Mouse (Mus musculus): ENCODE data around the gene Inmt. TPM values are rescaled to one million over a fixed set of nuclear protein-coding genes. Genes with fewer than 3 reads are reported as not detected.
"Not testable (repeated sequence)": the region's sequence is repeated elsewhere in the genome, so short reads cannot be mapped to it uniquely, and the experiment has no call there.

Inmt gene
- polyA plus RNA-seq, 1 experiment = not detected

- Histone ChIP-seq H3K79me2 (ENCODE audit: control insufficient read depth, insufficient read depth) (no peaks in the 10 kb centered on the region), H3K4me3 (no peak overlapping the region), H3K36me3 (ENCODE audit: control insufficient read depth, insufficient read depth) (no peaks in the 10 kb centered on the region), H3ac (ENCODE audit: control insufficient read depth, insufficient read length) (no peak overlapping the region), H3K4me2 (ENCODE audit: low read depth) (no peak overlapping the region), H3K27me3 (ENCODE audit: control insufficient read depth, insufficient read depth, insufficient read length) (no peaks in the 10 kb centered on the region)
- TF ChIP-seq MAX (IDR thresholded peaks at IDR 0.05; ENCODE audit: low read depth) = no peak
- TF ChIP-seq MYOG (IDR thresholded peaks at IDR 0.05; ENCODE audit: control insufficient read depth in 1 of 3, insufficient read depth in 1 of 3, insufficient read length in 2 of 3, low read depth in 2 of 3) = no peak
Observed at GRCm38 (mm10) chr6:55193171-55193570, 18.3 kb upstream of the Inmt start.

- no peaks in the 10 kb centered on the region for H3K27me3 ChIP-seq (ENCODE audit: control insufficient read depth, insufficient read depth, insufficient read length)
- no peak overlapping the region for H3K4me3 ChIP-seq
- no peak overlapping the region for H3K4me2 ChIP-seq (ENCODE audit: low read depth)
- H3ac ChIP-seq (ENCODE audit: control insufficient read depth, insufficient read length) = no peak overlapping the region
- H3K79me2 ChIP-seq (ENCODE audit: control insufficient read depth, insufficient read depth) = no peaks in the 10 kb centered on the region
- TF ChIP-seq E2F4 (IDR thresholded peaks at IDR 0.05; ENCODE audit: insufficient read depth) = no peak
- no peak for TF ChIP-seq TCF12 (IDR thresholded peaks at IDR 0.05; ENCODE audit: insufficient read depth, poor library complexity, severe bottlenecking)
- TF ChIP-seq TCF3 (IDR thresholded peaks at IDR 0.05; ENCODE audit: insufficient read length, low read depth) = no peak
- no peak for TF ChIP-seq POLR2AphosphoS2 (IDR thresholded peaks at IDR 0.05; ENCODE audit: insufficient read length, low read depth)
- no peak for TF ChIP-seq MYOG (IDR thresholded peaks at IDR 0.05; ENCODE audit: control insufficient read depth in 1 of 3, insufficient read depth in 1 of 3, insufficient read length in 2 of 3, low read depth in 2 of 3)
- TF ChIP-seq CEBPB (IDR thresholded peaks at IDR 0.05; ENCODE audit: insufficient read depth, poor library complexity, severe bottlenecking) = no peak
- no peak for TF ChIP-seq SRF (IDR thresholded peaks at IDR 0.05; ENCODE audit: control insufficient read depth, insufficient read length, low read depth)
- no peak for TF ChIP-seq MYOD1 (IDR thresholded peaks at IDR 0.05; ENCODE audit: control insufficient read depth in 1 of 3, insufficient read length in 2 of 3, low read depth in 2 of 3)
- TF ChIP-seq USF1 (IDR thresholded peaks at IDR 0.05; ENCODE audit: low read depth) = no peak
- no peak for TF ChIP-seq MAX (IDR thresholded peaks at IDR 0.05; ENCODE audit: low read depth)
- no peak for TF ChIP-seq REST (IDR thresholded peaks at IDR 0.05; ENCODE audit: insufficient read depth, insufficient read length)
- no peak for TF ChIP-seq POLR2A (IDR thresholded peaks at IDR 0.05; ENCODE audit: insufficient read length, low read depth)
- H3K36me3 ChIP-seq (ENCODE audit: control insufficient read depth, insufficient read depth) = no peaks in the 10 kb centered on the region
Observed at GRCm38 (mm10) chr6:55191537-55191936, 16.7 kb upstream of the Inmt start.

- TF ChIP-seq MYOG (IDR thresholded peaks at IDR 0.05; ENCODE audit: control insufficient read depth in 1 of 3, insufficient read depth in 1 of 3, insufficient read length in 2 of 3, low read depth in 2 of 3) (no peak), POLR2A (IDR thresholded peaks at IDR 0.05; ENCODE audit: insufficient read length, low read depth) (no peak), USF1 (IDR thresholded peaks at IDR 0.05; ENCODE audit: low read depth) (no peak), TCF12 (IDR thresholded peaks at IDR 0.05; ENCODE audit: insufficient read depth, poor library complexity, severe bottlenecking) (no peak), CEBPB (IDR thresholded peaks at IDR 0.05; ENCODE audit: insufficient read depth, poor library complexity, severe bottlenecking) (no peak), E2F4 (IDR thresholded peaks at IDR 0.05; ENCODE audit: insufficient read depth) (no peak), MYOD1 (IDR thresholded peaks at IDR 0.05; ENCODE audit: control insufficient read depth in 1 of 3, insufficient read length in 2 of 3, low read depth in 2 of 3) (no peak), SRF (IDR thresholded peaks at IDR 0.05; ENCODE audit: control insufficient read depth, insufficient read length, low read depth) (no peak), POLR2AphosphoS2 (IDR thresholded peaks at IDR 0.05; ENCODE audit: insufficient read length, low read depth) (no peak), TCF3 (IDR thresholded peaks at IDR 0.05; ENCODE audit: insufficient read length, low read depth) (no peak), MAX (IDR thresholded peaks at IDR 0.05; ENCODE audit: low read depth) (no peak), REST (IDR thresholded peaks at IDR 0.05; ENCODE audit: insufficient read depth, insufficient read length) (no peak)
- Histone ChIP-seq H3K4me2 (ENCODE audit: low read depth) (no peak overlapping the region), H3K4me3 (no peak overlapping the region), H3K36me3 (ENCODE audit: control insufficient read depth, insufficient read depth) (no peaks in the 10 kb centered on the region), H3K27me3 (ENCODE audit: control insufficient read depth, insufficient read depth, insufficient read length) (no peaks in the 10 kb centered on the region), H3ac (ENCODE audit: control insufficient read depth, insufficient read length) (no peak overlapping the region), H3K79me2 (ENCODE audit: control insufficient read depth, insufficient read depth) (no peaks in the 10 kb centered on the region)
Observed at GRCm38 (mm10) chr6:55189406-55189805, 14.6 kb upstream of the Inmt start.

GRCm38 (mm10) chr6:55187827-55188226 is 13.0 kb upstream of the Inmt start:
- TF ChIP-seq REST (IDR thresholded peaks at IDR 0.05; ENCODE audit: insufficient read depth, insufficient read length) = peak; percentile 81
- H3K79me2 ChIP-seq (ENCODE audit: control insufficient read depth, insufficient read depth); H3K27me3 ChIP-seq (ENCODE audit: control insufficient read depth, insufficient read depth, insufficient read length); H3ac ChIP-seq (ENCODE audit: control insufficient read depth, insufficient read length); H3K4me3 ChIP-seq; H3K36me3 ChIP-seq (ENCODE audit: control insufficient read depth, insufficient read depth); H3K4me2 ChIP-seq (ENCODE audit: low read depth): not testable (repeated sequence)

DNA sequence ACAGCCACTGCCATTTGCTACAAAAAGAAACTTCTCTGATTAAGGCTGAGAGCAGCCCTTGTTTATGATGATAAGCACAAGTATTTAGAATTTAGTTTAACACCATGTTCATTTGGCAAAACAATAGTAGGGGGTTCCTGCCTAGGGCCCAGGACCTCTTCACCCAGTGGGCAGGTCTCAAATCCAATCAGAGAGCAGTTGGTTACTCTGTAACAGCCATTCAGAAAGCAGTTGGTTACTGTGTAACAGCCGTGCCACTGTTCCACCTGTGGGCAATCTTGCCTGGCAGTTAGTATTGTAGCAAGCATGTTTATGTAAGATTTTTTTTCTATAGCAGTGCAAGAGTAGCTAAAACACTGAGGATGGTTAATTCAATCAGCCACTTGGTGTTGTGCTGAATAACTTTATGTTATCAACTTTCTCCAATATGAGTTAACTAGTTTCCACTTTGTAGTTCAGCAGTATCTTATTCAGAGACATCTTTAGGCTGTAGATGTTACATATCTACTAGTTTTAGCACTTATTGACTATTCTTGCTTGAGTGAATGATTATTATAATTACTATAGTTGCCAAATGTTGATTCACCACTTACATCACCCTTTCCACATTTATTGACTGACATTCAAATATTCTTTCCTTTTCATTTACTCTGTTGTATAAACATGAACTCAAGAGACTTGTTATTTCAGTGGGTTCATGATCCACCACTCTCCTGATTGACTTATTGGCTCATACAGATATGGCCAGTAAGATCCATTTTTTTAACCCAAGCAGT is 8.0 kb upstream of the Inmt start:
- Histone ChIP-seq H3K4me3 (no peak overlapping the region), H3ac (ENCODE audit: control insufficient read depth, insufficient read length) (no peak overlapping the region), H3K27me3 (ENCODE audit: control insufficient read depth, insufficient read depth, insufficient read length) (no peaks in the 10 kb centered on the region), H3K36me3 (ENCODE audit: control insufficient read depth, insufficient read depth) (no peaks in the 10 kb centered on the region), H3K4me2 (ENCODE audit: low read depth) (no peak overlapping the region), H3K79me2 (ENCODE audit: control insufficient read depth, insufficient read depth) (no peaks in the 10 kb centered on the region)
- TF ChIP-seq TCF3 (IDR thresholded peaks at IDR 0.05; ENCODE audit: insufficient read length, low read depth) = no peak

Measured in myocyte (in vitro differentiated cells).